Mouse (Mus musculus): ENCODE results near the gene Olfr69. TPM values are rescaled to one million over a fixed set of nuclear protein-coding genes. Genes with fewer than 3 reads are reported as not detected.
"Not testable (repeated sequence)": the region's sequence is repeated elsewhere in the genome, so short reads cannot be mapped to it uniquely, and the experiment has no call there.

Olfr69 gene
- total and polyA plus RNA-seq, 2 experiments from 2014 or later: not detected

DNA sequence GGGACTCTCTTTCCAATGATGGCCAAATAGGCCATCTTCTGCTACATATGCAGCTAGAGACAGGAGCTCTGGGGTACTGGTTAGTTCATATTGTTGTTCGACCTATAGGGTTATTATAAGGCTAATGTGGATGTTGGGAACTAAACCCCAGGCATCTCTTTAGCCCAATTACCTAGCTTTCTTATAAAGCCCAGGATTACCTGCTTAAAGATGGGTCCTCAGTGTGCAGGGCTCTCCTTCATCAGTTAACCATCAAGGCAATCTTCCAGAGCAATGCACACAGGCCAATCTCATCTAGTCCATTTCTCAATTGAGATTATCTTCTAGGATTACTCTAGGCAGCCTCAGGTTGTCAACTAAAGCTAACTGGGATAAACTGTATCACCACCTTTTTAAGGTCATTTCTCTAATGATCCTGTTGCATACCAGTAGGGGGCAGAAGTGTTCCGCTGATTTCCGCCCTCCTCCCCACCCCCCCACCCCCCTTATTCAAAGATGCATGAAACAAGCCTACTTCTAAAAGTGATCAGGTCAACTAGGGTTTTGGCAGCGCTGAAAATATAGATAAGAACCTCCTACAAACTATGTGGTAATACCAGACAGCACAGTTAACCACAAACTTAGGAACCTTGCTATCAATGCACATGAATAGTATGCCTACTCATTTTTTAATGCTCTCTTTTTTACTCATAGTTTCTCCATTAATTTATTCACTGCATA, 21.4 kb upstream of the Olfr69 start:
- WGBS: 20% methylated on average over 4 of the region's 4 CpGs
- no peak for TF ChIP-seq CTCF (IDR thresholded peaks at IDR 0.05)
- H3K9ac ChIP-seq (replicated peaks; ENCODE audit: low read length, poor library complexity, severe bottlenecking): no peak overlapping the region
- no peak overlapping the region for H3K4me2 ChIP-seq (ENCODE audit: low read depth, low read length, poor library complexity, severe bottlenecking)
- no peaks in the 10 kb centered on the region for H3K4me1 ChIP-seq (ENCODE audit: insufficient read depth, low read length)
- H3K36me3 ChIP-seq (ENCODE audit: insufficient read depth, low read length): no peaks in the 10 kb centered on the region
- DNase-seq (ENCODE audit: low spot score) (no peak), ATAC-seq (ENCODE audit: low FRiP score) (no peak)
- H3K27me3 ChIP-seq (ENCODE audit: insufficient read depth, low read length): no peaks in the 10 kb centered on the region
- no peak overlapping the region for H3K4me3 ChIP-seq (ENCODE audit: low read depth, low read length)
- H3K9me3 ChIP-seq (ENCODE audit: low read length): no peaks in the 10 kb centered on the region
- H3K27ac ChIP-seq (ENCODE audit: low read depth, low read length): no peak overlapping the region

DNA sequence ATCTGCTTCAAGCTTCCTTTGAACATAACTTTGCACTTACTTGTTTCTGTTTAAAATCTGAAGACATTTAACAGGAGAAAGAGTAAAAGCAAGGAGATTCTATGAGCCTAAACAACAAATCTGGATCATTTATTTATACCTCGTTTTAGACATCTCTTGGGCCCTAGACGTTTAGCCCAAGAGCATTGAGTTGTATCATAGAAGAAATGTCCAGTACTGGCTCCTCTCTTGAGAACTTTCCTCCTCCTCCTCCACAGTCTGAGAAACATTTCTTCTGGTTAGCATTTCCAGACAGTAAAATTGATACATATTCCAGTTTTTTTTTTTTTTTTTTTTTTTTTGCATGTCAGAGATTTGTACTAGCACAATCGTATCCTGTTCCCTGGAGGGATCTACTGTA, 20.3 kb upstream of the Olfr69 start, which contains the start of gene Olfr67:
Gene Olfr67, minus strand, starts transcription at position 101 of the 400 bp plus-strand sequence.
- ATAC-seq (ENCODE audit: low FRiP score) (no peak), DNase-seq (ENCODE audit: low spot score) (no peak)
- H3K4me2 ChIP-seq (ENCODE audit: low read depth, low read length, poor library complexity, severe bottlenecking): no peak within 1 kb of the TSS
- no peaks in the 10 kb centered on the region for H3K9me3 ChIP-seq (ENCODE audit: low read length)
- H3K4me1 ChIP-seq (ENCODE audit: insufficient read depth, low read length): no peaks in the 10 kb centered on the region
- no peak within 1 kb of the TSS for H3K9ac ChIP-seq (replicated peaks; ENCODE audit: low read length, poor library complexity, severe bottlenecking)
- H3K36me3 ChIP-seq (ENCODE audit: insufficient read depth, low read length): no peaks in the 10 kb centered on the region
- H3K27me3 ChIP-seq (ENCODE audit: insufficient read depth, low read length): no peaks in the 10 kb centered on the region
- H3K4me3 ChIP-seq (ENCODE audit: low read depth, low read length): no peak within 1 kb of the TSS
- TF ChIP-seq CTCF (IDR thresholded peaks at IDR 0.05): no peak
- no peak within 1 kb of the TSS for H3K27ac ChIP-seq (ENCODE audit: low read depth, low read length)
- 83% methylated on average over 3 of the region's 3 CpGs for WGBS

DNA sequence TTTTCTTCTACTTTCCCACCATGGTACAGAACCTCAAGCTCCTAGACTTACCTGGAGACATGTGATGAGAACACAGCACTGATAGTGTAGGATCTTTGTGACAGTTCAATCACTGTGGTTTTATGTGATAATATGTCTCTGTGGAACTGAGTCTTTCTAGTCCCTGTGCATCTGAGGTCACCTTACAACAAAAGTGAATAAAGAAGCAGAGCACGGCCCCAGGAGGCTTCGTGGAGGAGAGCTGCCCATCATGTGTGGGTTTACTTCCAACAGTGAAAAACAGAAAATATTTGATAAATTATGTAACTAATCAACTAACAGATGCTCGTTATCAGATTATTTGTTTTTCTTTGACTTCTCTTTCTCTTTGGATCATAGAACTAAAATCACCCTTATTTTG, 8.2 kb upstream of the Olfr69 start, which contains the start of gene Olfr68:
Gene Olfr68, minus strand, starts transcription at position 101 of the 400 bp plus-strand sequence.
- no peak within 1 kb of the TSS for H3K27ac ChIP-seq (ENCODE audit: low read depth, low read length)
- H3K4me1 ChIP-seq (ENCODE audit: insufficient read depth, low read length): no peaks in the 10 kb centered on the region
- ATAC-seq (ENCODE audit: low FRiP score): no peak
- no peaks in the 10 kb centered on the region for H3K9me3 ChIP-seq (ENCODE audit: low read length)
- WGBS: 81% methylated on average over 3 of the region's 3 CpGs
- no peak within 1 kb of the TSS for H3K9ac ChIP-seq (replicated peaks; ENCODE audit: low read length, poor library complexity, severe bottlenecking)
- H3K4me3 ChIP-seq (ENCODE audit: low read depth, low read length): no peak within 1 kb of the TSS
- no peaks in the 10 kb centered on the region for H3K27me3 ChIP-seq (ENCODE audit: insufficient read depth, low read length)
- no peak for DNase-seq (ENCODE audit: low spot score)
- H3K36me3 ChIP-seq (ENCODE audit: insufficient read depth, low read length): no peaks in the 10 kb centered on the region
- no peak within 1 kb of the TSS for H3K4me2 ChIP-seq (ENCODE audit: low read depth, low read length, poor library complexity, severe bottlenecking)
- no peak for TF ChIP-seq CTCF (IDR thresholded peaks at IDR 0.05)

DNA sequence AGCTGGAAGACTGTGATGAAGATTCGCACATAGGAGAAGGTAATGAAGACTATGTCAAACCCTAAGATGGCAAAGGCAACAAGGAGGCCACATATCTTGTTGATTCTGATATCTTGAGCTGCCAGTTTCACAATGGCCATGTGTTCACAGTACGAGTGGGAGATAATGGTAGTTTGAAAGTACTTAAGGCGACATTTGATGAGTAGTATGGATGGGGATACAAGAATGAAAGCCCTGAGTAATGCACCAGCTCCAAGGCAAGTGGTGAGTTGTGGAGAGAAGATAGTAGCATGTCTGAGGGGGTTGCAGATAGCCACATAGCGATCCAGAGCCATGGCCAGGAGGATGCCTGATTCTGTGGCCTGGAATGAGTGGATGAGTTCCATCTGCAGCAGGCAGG, 6.3 kb upstream of the Olfr69 start:
- not testable (repeated sequence) for DNase-seq (ENCODE audit: low spot score); H3K27ac ChIP-seq (ENCODE audit: low read depth, low read length); H3K36me3 ChIP-seq (ENCODE audit: insufficient read depth, low read length); H3K9me3 ChIP-seq (ENCODE audit: low read length); H3K4me2 ChIP-seq (ENCODE audit: low read depth, low read length, poor library complexity, severe bottlenecking); H3K9ac ChIP-seq (replicated peaks; ENCODE audit: low read length, poor library complexity, severe bottlenecking); ATAC-seq (ENCODE audit: low FRiP score); H3K4me3 ChIP-seq (ENCODE audit: low read depth, low read length); H3K4me1 ChIP-seq (ENCODE audit: insufficient read depth, low read length); H3K27me3 ChIP-seq (ENCODE audit: insufficient read depth, low read length)
- 90% methylated on average over 4 of the region's 4 CpGs for WGBS

DNA sequence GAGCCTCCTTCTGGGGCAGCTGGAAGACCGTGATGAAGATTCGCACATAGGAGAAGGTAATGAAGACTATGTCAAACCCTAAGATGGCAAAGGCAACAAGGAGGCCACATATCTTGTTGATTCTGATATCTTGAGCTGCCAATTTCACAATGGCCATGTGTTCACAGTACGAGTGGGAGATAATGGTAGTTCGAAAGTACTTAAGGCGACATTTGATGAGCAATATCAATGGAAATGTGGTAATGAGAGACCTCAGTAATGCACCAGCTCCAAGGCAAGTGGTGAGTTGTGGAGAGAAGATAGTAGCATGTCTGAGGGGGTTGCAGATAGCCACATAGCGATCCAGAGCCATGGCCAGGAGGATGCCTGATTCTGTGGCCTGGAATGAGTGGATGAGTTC, 3.7 kb downstream of the Olfr69 start:
- not testable (repeated sequence) for H3K27me3 ChIP-seq (ENCODE audit: insufficient read depth, low read length); H3K9me3 ChIP-seq (ENCODE audit: low read length); H3K9ac ChIP-seq (replicated peaks; ENCODE audit: low read length, poor library complexity, severe bottlenecking); ATAC-seq (ENCODE audit: low FRiP score); H3K27ac ChIP-seq (ENCODE audit: low read depth, low read length); H3K4me2 ChIP-seq (ENCODE audit: low read depth, low read length, poor library complexity, severe bottlenecking); H3K4me3 ChIP-seq (ENCODE audit: low read depth, low read length); DNase-seq (ENCODE audit: low spot score); H3K4me1 ChIP-seq (ENCODE audit: insufficient read depth, low read length); H3K36me3 ChIP-seq (ENCODE audit: insufficient read depth, low read length)
- WGBS: 86% methylated on average over 5 of the region's 6 CpGs

DNA sequence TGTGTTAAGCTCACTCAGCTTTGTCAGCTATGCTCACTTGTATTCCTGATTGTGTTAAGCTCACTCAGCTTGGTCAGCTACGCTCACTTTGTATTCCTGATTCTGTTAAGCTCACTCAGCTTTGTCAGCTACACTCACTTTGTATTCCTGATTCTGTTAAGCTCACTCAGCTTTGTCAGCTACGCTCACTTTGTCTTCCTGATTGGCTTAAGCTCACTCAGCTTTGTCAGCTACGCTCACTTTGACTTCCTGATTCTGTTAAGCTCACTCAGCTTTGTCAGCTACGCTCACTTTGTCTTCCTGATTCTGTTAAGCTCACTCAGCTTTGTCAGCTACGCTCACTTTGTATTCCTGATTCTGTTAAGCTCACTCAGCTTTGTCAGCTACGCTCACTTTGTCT, 9.2 kb downstream of the Olfr69 start:
- ATAC-seq (ENCODE audit: low FRiP score); H3K9ac ChIP-seq (replicated peaks; ENCODE audit: low read length, poor library complexity, severe bottlenecking): not testable (repeated sequence)

More for the DNA sequence above, 9.2 kb downstream of the Olfr69 start:
- not testable (repeated sequence) for DNase-seq (ENCODE audit: low spot score); H3K27me3 ChIP-seq (ENCODE audit: insufficient read depth, low read length); H3K9me3 ChIP-seq (ENCODE audit: low read length); H3K4me2 ChIP-seq (ENCODE audit: low read depth, low read length, poor library complexity, severe bottlenecking); H3K36me3 ChIP-seq (ENCODE audit: insufficient read depth, low read length); H3K4me1 ChIP-seq (ENCODE audit: insufficient read depth, low read length); H3K27ac ChIP-seq (ENCODE audit: low read depth, low read length); H3K4me3 ChIP-seq (ENCODE audit: low read depth, low read length)
- WGBS: 92% methylated on average over 6 of the region's 6 CpGs

Measured in midbrain, postnatal 0 days (tissue).